Comparison of ENCODE assay signal across 8 mouse cellular contexts in genomic region chr12:105962103-105963011, GRCm38 (mm10). TPM values are rescaled to one million over a fixed set of nuclear protein-coding genes. Genes with fewer than 3 reads are reported as not detected.
A peak's percentile ranks its signal among the peaks of the same experiment; 100 is the strongest.
DNase-seq lines count a peak whose midpoint lies in the region; ATAC-seq and TF ChIP-seq lines count a peak whose summit lies in the region.

No protein-coding gene starts in this region.

- no peak overlapping the region for H3K27ac ChIP-seq in embryonic facial prominence, embryonic 13.5 days
- no peak overlapping the region for H3K27ac ChIP-seq in heart, adult 2 months
- no peak overlapping the region for H3K27ac ChIP-seq in kidney, adult 2 months (ENCODE audit: insufficient read depth, low read depth, low read length)
- H3K27ac ChIP-seq in limb, embryonic 11.5 days (replicated peaks; ENCODE audit: low read depth, low read length) = no peak overlapping the region
- H3K27ac ChIP-seq in midbrain, embryonic 13.5 days = peak overlapping the region; percentile 84; the same call in 1 of the 2 replicates
- H3K27ac ChIP-seq in small intestine, adult 2 months (ENCODE audit: insufficient read depth, low read depth, low read length) = no peak overlapping the region

- TF ChIP-seq POLR2A in heart, adult 2 months (IDR thresholded peaks at IDR 0.05; ENCODE audit: insufficient read depth, low read depth, low read length) = no peak
- no peak for TF ChIP-seq POLR2A in kidney, adult 2 months (IDR thresholded peaks at IDR 0.05; ENCODE audit: low read depth, low read length)
- TF ChIP-seq POLR2A in small intestine, adult 2 months (IDR thresholded peaks at IDR 0.05; ENCODE audit: low read depth, low read length) = no peak

- intact Hi-C loops in heart, adult 2 months (cut with DNase I) = loop anchor here (2.0 to 5.0 kb wide), 3 partner anchors 45 to 126 kb away; no protein-coding TSS in a partner anchor

- peaks cover 29% of the 10 kb centered on the region for H3K4me1 ChIP-seq in embryonic facial prominence, embryonic 13.5 days
- no peaks in the 10 kb centered on the region for H3K4me1 ChIP-seq in heart, adult 2 months (ENCODE audit: control insufficient read depth, insufficient read depth, low read length)
- H3K4me1 ChIP-seq in kidney, adult 2 months (ENCODE audit: control insufficient read depth, insufficient read depth, low read length) = no peaks in the 10 kb centered on the region
- H3K4me1 ChIP-seq in limb, embryonic 11.5 days (ENCODE audit: control insufficient read depth, insufficient read depth, low read length) = 0 out of 2 replicates have a peak, but pooled peaks cover 3% of the 10 kb centered on the region
- peaks cover 43% of the 10 kb centered on the region for H3K4me1 ChIP-seq in midbrain, embryonic 13.5 days (replicated peaks)
- H3K4me1 ChIP-seq in small intestine, adult 2 months (ENCODE audit: control insufficient read depth, insufficient read depth, insufficient read length, low read length) = peaks cover 3% of the 10 kb centered on the region; the same call in 1 of the 2 replicates

- H3K27me3 ChIP-seq in embryonic facial prominence, embryonic 13.5 days = peaks cover 29% of the 10 kb centered on the region
- H3K27me3 ChIP-seq in heart, adult 2 months (ENCODE audit: control insufficient read depth, insufficient read depth, low read length) = peaks cover 2% of the 10 kb centered on the region; the same call in 1 of the 2 replicates
- H3K27me3 ChIP-seq in kidney, adult 2 months (replicated peaks; ENCODE audit: control insufficient read depth, insufficient read depth, low read length) = 0 out of 2 replicates have a peak, but pooled peaks cover 2% of the 10 kb centered on the region
- H3K27me3 ChIP-seq in limb, embryonic 11.5 days (ENCODE audit: control insufficient read depth, insufficient read depth, low read length) = peaks cover 15% of the 10 kb centered on the region
- peaks cover 20% of the 10 kb centered on the region for H3K27me3 ChIP-seq in midbrain, embryonic 13.5 days
- H3K27me3 ChIP-seq in small intestine, adult 2 months (ENCODE audit: control insufficient read depth, insufficient read depth, low read length) = peaks cover 15% of the 10 kb centered on the region; the same call in 1 of the 2 replicates

- 0 out of 2 replicates have a peak, but pooled peaks have one; percentile 64 for TF ChIP-seq EP300 in heart, adult 2 months (IDR thresholded peaks at IDR 0.05; ENCODE audit: insufficient read depth, low read depth, low read length)

- no peaks in the 10 kb centered on the region for H3K9me3 ChIP-seq in embryonic facial prominence, embryonic 13.5 days
- no peaks in the 10 kb centered on the region for H3K9me3 ChIP-seq in limb, embryonic 11.5 days (ENCODE audit: control insufficient read depth, low read length)
- no peaks in the 10 kb centered on the region for H3K9me3 ChIP-seq in midbrain, embryonic 13.5 days

- peak; percentile 82 for ATAC-seq in embryonic facial prominence, embryonic 13.5 days (ENCODE audit: insufficient number of reproducible peaks, insufficient read depth, low FRiP score, low TSS enrichment, low read depth)
- ATAC-seq in limb, embryonic 11.5 days (ENCODE audit: insufficient number of reproducible peaks, low FRiP score, low TSS enrichment, low read depth) = peak; percentile 91
- peak; percentile 94 for ATAC-seq in midbrain, embryonic 13.5 days

- H3K9ac ChIP-seq in embryonic facial prominence, embryonic 13.5 days = peak overlapping the region; percentile 71
- H3K9ac ChIP-seq in heart, adult 2 months (ENCODE audit: low read depth, low read length) = peak overlapping the region; percentile 40
- H3K9ac ChIP-seq in limb, embryonic 11.5 days (ENCODE audit: low read length) = peak overlapping the region; percentile 59
- H3K9ac ChIP-seq in midbrain, embryonic 13.5 days (replicated peaks) = peak overlapping the region; percentile 60

- no peaks in the 10 kb centered on the region for H3K36me3 ChIP-seq in embryonic facial prominence, embryonic 13.5 days
- H3K36me3 ChIP-seq in heart, adult 2 months (ENCODE audit: control insufficient read depth, insufficient read depth, low read length) = no peaks in the 10 kb centered on the region
- H3K36me3 ChIP-seq in kidney, adult 2 months (ENCODE audit: control insufficient read depth, insufficient read depth, low read length) = no peaks in the 10 kb centered on the region
- no peaks in the 10 kb centered on the region for H3K36me3 ChIP-seq in limb, embryonic 11.5 days (ENCODE audit: control insufficient read depth, insufficient read depth, low read length)
- H3K36me3 ChIP-seq in midbrain, embryonic 13.5 days = no peaks in the 10 kb centered on the region
- H3K36me3 ChIP-seq in small intestine, adult 2 months (ENCODE audit: control insufficient read depth, insufficient read depth, low read length) = no peaks in the 10 kb centered on the region

- H3K4me2 ChIP-seq in embryonic facial prominence, embryonic 13.5 days = peak overlapping the region; percentile 94
- H3K4me2 ChIP-seq in limb, embryonic 11.5 days (ENCODE audit: low read depth, severe bottlenecking) = peak overlapping the region; percentile 90
- peak overlapping the region; percentile 86 for H3K4me2 ChIP-seq in midbrain, embryonic 13.5 days (replicated peaks)

- TF ChIP-seq CTCF in heart, adult 2 months (IDR thresholded peaks at IDR 0.05) = peak; percentile 91
- TF ChIP-seq CTCF in kidney, adult 2 months (conservative IDR thresholded peaks at IDR 0.05; ENCODE audit: insufficient read depth, insufficient read length, low read depth, low read length) = peak; percentile 93
- peak; percentile 86 for TF ChIP-seq CTCF in small intestine, adult 2 months (IDR thresholded peaks at IDR 0.05; ENCODE audit: extremely low read depth, insufficient read length, insufficient replicate concordance, low read depth, low read length)

- no peaks in the 10 kb centered on the region for H3K79me2 ChIP-seq in heart, adult 2 months (replicated peaks; ENCODE audit: control insufficient read depth, insufficient read depth, low read length)

- WGBS in embryonic facial prominence, embryonic 13.5 days = 1% methylated on average over 37 of the region's 37 CpGs
- 2% methylated on average over 36 of the region's 37 CpGs for WGBS in heart, adult 2 months
- 1% methylated on average over 37 of the region's 37 CpGs for WGBS in kidney, adult 2 months
- WGBS in limb, embryonic 11.5 days = under 1% methylated on average over 37 of the region's 37 CpGs
- under 1% methylated on average over 36 of the region's 37 CpGs for WGBS in midbrain, embryonic 13.5 days
- WGBS in small intestine, adult 2 months = 2% methylated on average over 37 of the region's 37 CpGs

- DNase-seq in 416B (ENCODE audit: low read depth) = peak; percentile 61
- DNase-seq in adrenal gland, postnatal 4 days (ENCODE audit: low spot score in 2 of 2) = peak; percentile 77 to 84
- DNase-seq in heart, adult 2 months = peak; percentile 88 to 91
- DNase-seq in kidney, adult 2 months = peak; percentile 85
- DNase-seq in limb, embryonic 11.5 days (ENCODE audit: low spot score) = peak; percentile 96

- peak overlapping the region; percentile 52 for H3K4me3 ChIP-seq in embryonic facial prominence, embryonic 13.5 days
- peak overlapping the region; percentile 79 for H3K4me3 ChIP-seq in heart, adult 2 months
- peak overlapping the region; percentile 72 for H3K4me3 ChIP-seq in kidney, adult 2 months (ENCODE audit: insufficient read depth, low read depth, low read length)
- H3K4me3 ChIP-seq in limb, embryonic 11.5 days (ENCODE audit: low read depth, low read length) = peak overlapping the region; percentile 39
- H3K4me3 ChIP-seq in midbrain, embryonic 13.5 days (replicated peaks) = peak overlapping the region; percentile 45
- peak overlapping the region; percentile 89 for H3K4me3 ChIP-seq in small intestine, adult 2 months (ENCODE audit: low read depth, low read length)

RNA-seq across cellular contexts. Expression of gene Vrk1, which starts 47.7 kb away (rescaled TPM):
- total RNA-seq in adrenal gland, postnatal 4 days (2021) = 10 to 100 TPM; 33.5 to 37.9 TPM
- 65.7 and 73.8 TPM in 2 replicates for polyA plus RNA-seq in embryonic facial prominence, embryonic 13.5 days (2015; fragmentation: Nextera tagmentation; extraction: Ambion mirVana)
- total RNA-seq in heart, adult 2 months (2021) = 1 to 10 TPM; 7.5 to 8.3 TPM
- polyA plus RNA-seq in heart, adult 2 months (2012; rRNA removed) = 2.8 and 4.6 TPM in 2 replicates
- polyA plus RNA-seq in kidney, adult 2 months (2012; rRNA removed) = 4.0 and 4.6 TPM in 2 replicates
- polyA plus RNA-seq in limb, embryonic 11.5 days (2014; fragmentation: Nextera tagmentation; extraction: Ambion mirVana) = 104 and 108 TPM in 2 replicates
- polyA plus RNA-seq in midbrain, embryonic 13.5 days (2015; fragmentation: Nextera tagmentation; extraction: Ambion mirVana) = 50.9 and 55.9 TPM in 2 replicates
- 1.4 and 2.5 TPM in 2 replicates for polyA plus RNA-seq in small intestine, adult 2 months (2012; rRNA removed)

Comparison
In these comparisons a context has a peak if more than half of its experiments do, and no peak if none do; other contexts are left out.
1. H3K4me3 ChIP-seq: peak in every context shown above with its lines; median percentile 89 in small intestine, adult 2 months; 79 in heart, adult 2 months; 72 in kidney, adult 2 months; 52 in embryonic facial prominence, embryonic 13.5 days; 45 in midbrain, embryonic 13.5 days; 39 in limb, embryonic 11.5 days.